Mouse (Mus musculus) cortical plate, adult 2 months (tissue): ENCODE data around the gene March2.

Source experiments
- CTCF ChIP-seq: fragments of 200-500 bp; IDR thresholded peaks from 2 replicates; pipeline ENCODE4 v1.5.1; 2011; ENCODE audit warnings: mild to moderate bottlenecking, control low read depth, low read length; ENCODE audit not compliant: insufficient read depth; ENCODE audit errors: extremely low read depth
- POLR2A ChIP-seq: fragments of 200-500 bp; IDR thresholded peaks from 2 replicates; pipeline ENCODE4 v1.6.1; 2011; ENCODE audit warnings: mild to moderate bottlenecking, low read length, control low read depth; ENCODE audit not compliant: insufficient read depth; ENCODE audit errors: extremely low read depth

GRCm38 (mm10) chr17:33757231-33757630 lies 38.8 kb upstream of the March2 start:
- TF ChIP-seq POLR2A: no peak
- no peak for TF ChIP-seq CTCF
